Mouse (Mus musculus) layer of hippocampus, adult 8-10 months (tissue): ENCODE results near the gene Gm13288. TPM values are rescaled to one million over a fixed set of nuclear protein-coding genes. Genes with fewer than 3 reads are reported as not detected.
A peak's percentile ranks its signal among the peaks of the same experiment; 100 is the strongest.
"Not testable (repeated sequence)": the region's sequence is repeated elsewhere in the genome, so short reads cannot be mapped to it uniquely, and the experiment has no call there.

ENCODE experiments used
- DNase-seq, 2 experiments: peaks; one replicate each; pipeline ENCODE4 v3.0.0; 2022; ENCODE audit warnings: low spot score in 2 of 2
- total RNA-seq, 4 experiments: library from RNA; stranded (reverse); gene quantifications; 2 replicates each; pipeline ENCODE4 v1.2.4; 2022

Gene Gm13288
- total RNA-seq, 4 experiments from 2014 or later: not detected

DNA sequence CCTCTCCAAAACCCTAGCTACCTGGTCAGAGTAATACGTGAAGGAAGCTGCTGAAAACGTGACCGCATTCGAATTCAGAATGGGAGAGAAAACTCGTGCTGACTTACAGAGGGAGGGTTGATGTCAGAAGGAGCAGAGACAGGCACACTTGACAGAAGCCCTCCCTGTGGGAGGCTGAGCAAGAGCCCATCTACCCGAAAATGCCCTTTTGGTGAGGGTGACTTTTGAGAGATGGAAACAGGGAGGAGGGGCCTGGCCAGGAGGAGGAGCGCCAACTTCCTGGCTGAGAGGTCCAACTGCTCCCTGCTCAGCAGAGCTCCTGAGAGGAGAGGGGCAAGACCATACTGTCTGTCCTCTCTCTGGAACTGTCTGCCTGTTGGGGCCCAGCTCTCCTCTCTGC is 6.0 kb upstream of the Gm13288 start, which contains the start of gene Gm13285:
Gm13285 (plus strand) TSS at position 301 of the 400 bp plus-strand sequence.
- not testable (repeated sequence) for DNase-seq

DNA sequence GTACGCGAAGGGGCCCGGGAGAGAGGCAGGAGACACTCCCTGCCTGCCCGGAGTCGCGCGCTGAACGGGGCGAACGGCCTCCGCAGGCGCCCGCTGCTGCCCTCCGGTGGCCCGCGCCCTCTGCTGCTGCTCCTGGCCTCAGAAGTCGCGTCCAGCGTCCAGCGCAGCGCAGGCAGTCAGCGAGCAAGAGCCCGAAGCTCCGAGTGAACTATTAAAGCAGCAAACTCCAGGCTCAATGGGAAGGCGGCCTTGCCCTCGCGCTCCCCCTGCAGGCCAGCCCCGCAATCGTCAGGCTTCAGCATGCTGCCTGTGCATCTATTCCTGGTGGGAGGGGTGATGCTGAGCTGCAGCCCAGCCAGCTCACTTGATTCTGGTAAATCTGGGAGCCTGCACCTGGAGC is 2.4 kb upstream of the Gm13288 start, which contains the start of gene Gm13287:
Gm13287 (plus strand) TSS at position 301 of the 400 bp plus-strand sequence.
- DNase-seq: not testable (repeated sequence)

DNA sequence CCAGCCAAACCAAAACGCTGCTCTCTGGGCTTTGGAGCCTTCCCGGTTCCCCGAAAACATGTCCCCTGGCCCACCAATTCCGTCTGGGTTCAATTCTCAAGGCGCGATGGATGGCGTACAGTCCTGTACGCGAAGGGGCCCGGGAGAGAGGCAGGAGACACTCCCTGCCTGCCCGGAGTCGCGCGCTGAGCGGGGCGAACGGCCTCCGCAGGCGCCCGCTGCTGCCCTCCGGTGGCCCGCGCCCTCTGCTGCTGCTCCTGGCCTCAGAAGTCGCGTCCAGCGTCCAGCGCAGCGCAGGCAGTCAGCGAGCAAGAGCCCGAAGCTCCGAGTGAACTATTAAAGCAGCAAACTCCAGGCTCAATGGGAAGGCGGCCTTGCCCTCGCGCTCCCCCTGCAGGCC is 430 bp downstream of the Gm13288 start:
- not testable (repeated sequence) for DNase-seq

GRCm38 (mm10) chr4:88815928-88816327 is 10.6 kb downstream of the Gm13288 start, which contains the start of gene Ifna7:
Ifna7 (plus strand) TSS chr4:88816228.
- no peak for DNase-seq

- DNase-seq: no peak
Measured at GRCm38 (mm10) chr4:88819659-88820058, 14.3 kb downstream of the Gm13288 start, which contains the start of gene Ifna11. Ifna11 (plus strand) TSS chr4:88819959.

DNA sequence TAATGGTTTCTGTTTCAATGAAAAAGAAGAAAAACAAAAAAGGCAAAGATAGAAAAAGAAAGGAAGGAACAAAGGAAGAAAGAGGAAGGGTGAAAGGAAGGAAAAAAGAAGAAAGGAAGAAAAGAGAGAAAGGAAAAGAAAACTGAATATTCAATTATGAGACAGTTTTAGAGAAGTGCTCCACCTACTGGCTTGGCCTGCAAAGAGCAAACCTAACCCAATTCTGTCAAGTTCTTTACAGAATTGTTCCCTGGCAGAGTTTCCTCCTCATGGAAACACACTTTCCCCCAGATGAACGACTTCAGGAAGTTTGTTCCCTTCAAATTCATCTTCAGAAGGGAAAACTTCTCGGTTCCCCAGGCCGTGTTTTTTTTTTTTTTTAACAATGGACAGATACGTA is 17.7 kb downstream of the Gm13288 start:
- DNase-seq: no peak

DNA sequence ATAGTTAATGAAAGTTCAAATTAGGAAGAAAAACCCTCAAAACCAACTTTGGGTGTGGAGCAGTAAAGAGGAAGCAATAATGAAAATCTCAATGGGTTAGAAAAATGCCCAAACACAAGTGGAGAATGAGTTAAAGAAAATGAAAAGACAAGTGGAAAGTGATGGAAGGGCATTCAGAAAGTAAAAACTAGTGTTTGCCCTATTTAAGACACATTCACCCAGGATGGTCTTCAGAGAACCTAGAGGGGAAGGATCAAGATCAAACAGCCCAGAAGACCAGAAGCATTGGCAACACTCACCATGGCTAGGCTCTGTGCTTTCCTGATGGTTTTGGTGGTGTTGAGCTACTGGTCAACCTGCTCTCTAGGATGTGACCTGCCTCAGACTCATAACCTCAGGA is 21.8 kb downstream of the Gm13288 start, which contains the start of gene Ifna6:
Ifna6 (plus strand) TSS at position 301 of the 400 bp plus-strand sequence.
- not testable (repeated sequence) for DNase-seq

DNA sequence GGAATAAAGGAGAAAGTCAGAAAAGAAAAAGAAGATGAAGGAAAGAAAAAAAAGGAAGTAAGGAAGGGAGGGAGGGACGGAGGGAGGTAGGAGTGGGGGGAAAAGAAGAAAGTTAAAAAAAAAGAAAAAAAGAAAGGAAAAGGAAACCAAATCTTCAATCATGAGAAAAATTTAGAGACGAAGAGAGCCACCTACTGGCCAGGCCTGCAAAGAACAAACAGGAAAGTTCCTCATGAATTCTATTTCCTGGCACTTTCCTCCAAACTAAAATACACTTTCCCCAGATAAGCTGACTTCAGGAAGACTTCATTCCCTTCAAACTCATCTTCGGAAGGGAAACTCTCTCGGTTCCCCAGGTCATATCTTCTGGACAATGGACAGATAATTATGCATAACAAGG is 25.2 kb downstream of the Gm13288 start:
- DNase-seq: peak in 1 of 2 experiments; percentile 6

GRCm38 (mm10) chr4:88835225-88835624 is 29.9 kb downstream of the Gm13288 start, which contains the start of gene Ifna5:
Ifna5 (plus strand) TSS chr4:88835525.
- DNase-seq: not testable (repeated sequence)

- DNase-seq: no peak
Measured at GRCm38 (mm10) chr4:88838828-88839227, 33.5 kb downstream of the Gm13288 start.

- DNase-seq: no peak
Measured at GRCm38 (mm10) chr4:88840058-88840457, 34.7 kb downstream of the Gm13288 start.

- DNase-seq: no peak
Measured at GRCm38 (mm10) chr4:88841438-88841911, 36.1 kb downstream of the Gm13288 start, which contains the start of gene Ifna4. Ifna4 (plus strand) TSS chr4:88841861.

GRCm38 (mm10) chr4:88845334-88845733 is 40.0 kb downstream of the Gm13288 start:
- DNase-seq: no peak

DNA sequence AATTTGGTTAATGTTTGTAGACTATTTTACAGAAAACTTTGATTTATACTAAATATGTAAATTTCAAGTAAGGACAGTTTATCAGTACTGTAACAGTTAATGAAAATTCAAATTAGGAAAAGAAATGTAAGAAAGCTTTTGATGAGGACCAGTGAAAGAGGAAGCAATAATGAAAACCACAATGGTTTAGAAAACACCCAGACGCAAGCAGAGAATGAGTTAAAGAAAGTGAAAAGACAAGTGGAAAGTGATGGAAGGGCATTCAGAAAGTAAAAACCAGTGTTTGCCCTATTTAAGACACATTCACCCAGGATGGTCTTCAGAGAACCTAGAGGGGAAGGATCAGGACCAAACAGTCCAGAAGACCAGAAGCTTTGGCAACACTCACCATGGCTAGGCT is 44.4 kb downstream of the Gm13288 start, which contains the start of gene Ifna1:
Ifna1 (plus strand) TSS at position 390 of the 400 bp plus-strand sequence.
- no peak for DNase-seq

- no peak for DNase-seq
Measured at GRCm38 (mm10) chr4:88851026-88851763, 45.9 kb downstream of the Gm13288 start.

Other genes with a start within 250 kb of the Gm13288 start
- not detected for gene Ifna15, start 247.3 kb upstream of the Gm13288 start, total RNA-seq
- gene Ifna14, start 233.7 kb upstream of the Gm13288 start, total RNA-seq: not detected
- gene Ifna9, start 213.1 kb upstream of the Gm13288 start, total RNA-seq: not detected
- not detected for gene Ifna12, start 202.2 kb upstream of the Gm13288 start, total RNA-seq
- not detected for gene C87499, start 171.1 kb upstream of the Gm13288 start, total RNA-seq
- gene Ifna13, start 161.1 kb upstream of the Gm13288 start, total RNA-seq: not detected
- not detected for gene Ifna16, start 128.6 kb upstream of the Gm13288 start, total RNA-seq
- not detected for gene Ifna2, start 121.6 kb upstream of the Gm13288 start, total RNA-seq
- not detected for gene Ifnab, start 114.2 kb upstream of the Gm13288 start, total RNA-seq
- gene Gm26566, start 83.7 kb upstream of the Gm13288 start, total RNA-seq: 1 to 10 TPM in 1 of 4 experiments, under 1 TPM in 3; 0.72 to 1.7 (median 0.82) TPM
- 100 to 1,000 TPM in 3 of 4 experiments, 10 to 100 TPM in 1; 96.8 to 117 (median 107) TPM for gene Klhl9, start 83.1 kb upstream of the Gm13288 start, total RNA-seq
- not detected for gene Gm13271, start 50.7 kb upstream of the Gm13288 start, total RNA-seq
- gene Gm13283, start 45.4 kb upstream of the Gm13288 start, total RNA-seq: not detected
- gene Gm13290, start 31.7 kb upstream of the Gm13288 start, total RNA-seq: not detected
- gene Gm13289, start 28.6 kb upstream of the Gm13288 start, total RNA-seq: not detected
- gene Gm13272, start 25.7 kb upstream of the Gm13288 start, total RNA-seq: not detected
- gene Ifnz, start 23.4 kb upstream of the Gm13288 start, total RNA-seq: not detected
- not detected for gene Gm13276, start 19.8 kb upstream of the Gm13288 start, total RNA-seq
- gene Gm13277, start 16.9 kb upstream of the Gm13288 start, total RNA-seq: not detected
- not detected for gene Gm13278, start 14.0 kb upstream of the Gm13288 start, total RNA-seq
- gene Gm13275, start 11.0 kb upstream of the Gm13288 start, total RNA-seq: not detected
- gene Gm13279, start 8.1 kb upstream of the Gm13288 start, total RNA-seq: not detected
- not detected for gene Gm13285, start 5.9 kb upstream of the Gm13288 start, total RNA-seq
- not detected for gene Gm13287, start 2.3 kb upstream of the Gm13288 start, total RNA-seq
- gene Ifna7, start 10.7 kb downstream of the Gm13288 start, total RNA-seq: not detected
- not detected for gene Ifna11, start 14.4 kb downstream of the Gm13288 start, total RNA-seq
- not detected for gene Ifna6, start 21.9 kb downstream of the Gm13288 start, total RNA-seq
- gene Ifna5, start 30.0 kb downstream of the Gm13288 start, total RNA-seq: not detected
- not detected for gene Ifna4, start 36.3 kb downstream of the Gm13288 start, total RNA-seq
- not detected for gene Ifna1, start 44.6 kb downstream of the Gm13288 start, total RNA-seq
- gene Ifne, start 74.7 kb downstream of the Gm13288 start, total RNA-seq: not detected